Mouse (Mus musculus) midbrain, embryonic 14.5 days (tissue): ENCODE measurements around the gene Crk. TPM values are rescaled to one million over a fixed set of nuclear protein-coding genes. Genes with fewer than 3 reads are reported as not detected.

Source experiments
- ATAC-seq: fragments of 200-750 bp; cut with Nextera tagmentation; 2 replicates; pipeline ENCODE4 v1.8.0; 2017; ENCODE audit warnings: moderate number of reproducible peaks, moderate library complexity; ENCODE audit not compliant: low FRiP score, low TSS enrichment
- DNase-seq: peaks from one replicate; pipeline ENCODE4 v3.0.0-alpha.2; 2015
- H3K27ac ChIP-seq: fragments of 300-500 bp; sonication (generic); replicated peaks from 2 replicates; pipeline ENCODE4 v1.5.1; 2014; ENCODE audit warnings: mild to moderate bottlenecking, low read depth, low read length, moderate library complexity
- H3K27me3 ChIP-seq: fragments of 300-500 bp; sonication (generic); 2 replicates; pipeline ENCODE4 v1.6.1; 2014; ENCODE audit warnings: low read length, control low read depth, mixed read lengths; ENCODE audit not compliant: control insufficient read depth, insufficient read depth
- H3K36me3 ChIP-seq: fragments of 300-500 bp; sonication (generic); 2 replicates; pipeline ENCODE4 v1.6.1; 2014; ENCODE audit warnings: low read length, control low read depth; ENCODE audit not compliant: control insufficient read depth, insufficient read depth
- H3K4me1 ChIP-seq: fragments of 300-500 bp; sonication (generic); 2 replicates; pipeline ENCODE4 v1.6.1; 2014; ENCODE audit warnings: mild to moderate bottlenecking, antibody characterized with exemption, low read length, control low read depth; ENCODE audit not compliant: control insufficient read depth, insufficient read depth
- H3K4me2 ChIP-seq: fragments of 300-500 bp; sonication (generic); 2 replicates; pipeline ENCODE4 v1.6.1; 2014; ENCODE audit warnings: mild to moderate bottlenecking, low read length, moderate library complexity
- H3K4me3 ChIP-seq: fragments of 300-500 bp; sonication (generic); replicated peaks from 2 replicates; pipeline ENCODE4 v1.5.1; 2014; ENCODE audit warnings: low read depth, low read length
- H3K9ac ChIP-seq: fragments of 300-500 bp; sonication (generic); replicated peaks from 2 replicates; pipeline ENCODE4 v1.6.1; 2014; ENCODE audit warnings: mild to moderate bottlenecking, low read length, moderate library complexity
- H3K9me3 ChIP-seq: fragments of 300-500 bp; sonication (generic); 2 replicates; pipeline ENCODE4 v1.6.1; 2016; ENCODE audit warnings: low read length, control low read depth, mixed read lengths; ENCODE audit not compliant: control insufficient read depth
- WGBS: fragments of 180-500 bp; shearing (Covaris S2); extraction: QIAGEN DNeasy Blood & Tissue Kit; methylation state at CpG from one replicate; pipeline ENCODE4 v1.1.7; 2014; 5-methylcytosine and 5-hydroxymethylcytosine counted together
- polyA plus RNA-seq: library from polyadenylated mRNA; unstranded; fragments of >200 nt; fragmentation: Nextera tagmentation; extraction: Ambion mirVana; gene quantifications from 2 replicates; pipeline ENCODE4 v1.2.1, GENCODE M21; 2014

Gene Crk
- polyA plus RNA-seq, 1 experiment from 2014 or later, result 114 TPM

- Histone ChIP-seq H3K9ac (peak overlapping the region; percentile 42), H3K27ac (no peak overlapping the region), H3K4me2 (peak overlapping the region; percentile 73), H3K4me1 (peaks cover 36% of the 10 kb centered on the region), H3K9me3 (no peaks in the 10 kb centered on the region), H3K36me3 (no peaks in the 10 kb centered on the region), H3K4me3 (peak overlapping the region; percentile 40), H3K27me3 (peaks cover 37% of the 10 kb centered on the region)
- DNase-seq (peak; percentile 81), ATAC-seq (peak; percentile 49)
- WGBS, result under 1% methylated on average over 44 of the region's 45 CpGs
These were observed 25.1 kb upstream of the Crk start for GRCm38 (mm10) chr11:75653781-75654470.

- no peak overlapping the region for H3K27ac ChIP-seq
- peak; percentile 29 for DNase-seq
- peak overlapping the region; percentile 40 for H3K4me3 ChIP-seq
- no peak overlapping the region for H3K9ac ChIP-seq
- H3K4me1 ChIP-seq, result peaks cover 36% of the 10 kb centered on the region
- H3K36me3 ChIP-seq, result no peaks in the 10 kb centered on the region
- H3K4me2 ChIP-seq, result peak overlapping the region; percentile 99
- peaks cover 37% of the 10 kb centered on the region for H3K27me3 ChIP-seq
- 41% methylated on average over 25 of the region's 25 CpGs for WGBS
- no peaks in the 10 kb centered on the region for H3K9me3 ChIP-seq
- ATAC-seq, result no peak
These were observed 24.3 kb upstream of the Crk start for GRCm38 (mm10) chr11:75654471-75655390.

- Histone ChIP-seq H3K36me3 (no peaks in the 10 kb centered on the region), H3K4me2 (peak overlapping the region; percentile 99), H3K9ac (peak overlapping the region; percentile 62), H3K27ac (no peak overlapping the region; the same call in 1 of the 2 replicates), H3K4me1 (peaks cover 36% of the 10 kb centered on the region), H3K27me3 (peaks cover 37% of the 10 kb centered on the region), H3K4me3 (peak overlapping the region; percentile 52), H3K9me3 (no peaks in the 10 kb centered on the region)
- ATAC-seq, result no peak
- 2% methylated on average over 78 of the region's 78 CpGs for WGBS
- DNase-seq, result peak; percentile 73
These were observed 23.2 kb upstream of the Crk start for GRCm38 (mm10) chr11:75655621-75656545.

- DNase-seq (no peak), ATAC-seq (no peak)
- Histone ChIP-seq H3K9ac (no peak overlapping the region), H3K4me2 (peak overlapping the region; percentile 99), H3K27ac (no peak overlapping the region), H3K27me3 (peaks cover 37% of the 10 kb centered on the region), H3K4me1 (peaks cover 33% of the 10 kb centered on the region), H3K9me3 (no peaks in the 10 kb centered on the region), H3K4me3 (peak overlapping the region; percentile 52), H3K36me3 (no peaks in the 10 kb centered on the region)
- WGBS, result 63% methylated on average over 19 of the region's 20 CpGs
These were observed 22.2 kb upstream of the Crk start for GRCm38 (mm10) chr11:75656621-75657590.

- Histone ChIP-seq H3K4me2 (no peak overlapping the region), H3K9me3 (no peaks in the 10 kb centered on the region), H3K27ac (no peak overlapping the region), H3K9ac (no peak overlapping the region), H3K36me3 (no peaks in the 10 kb centered on the region), H3K27me3 (peaks cover 35% of the 10 kb centered on the region), H3K4me1 (peaks cover 25% of the 10 kb centered on the region), H3K4me3 (no peak overlapping the region)
- ATAC-seq (no peak), DNase-seq (no peak)
These were observed 21.2 kb upstream of the Crk start for GRCm38 (mm10) chr11:75657841-75658240.

GRCm38 (mm10) chr11:75658311-75658710, 20.7 kb upstream of the Crk start:
- no peak overlapping the region for H3K4me3 ChIP-seq
- peaks cover 25% of the 10 kb centered on the region for H3K4me1 ChIP-seq
- DNase-seq, result no peak
- 94% methylated on average over 13 of the region's 13 CpGs for WGBS
- no peaks in the 10 kb centered on the region for H3K9me3 ChIP-seq
- no peak overlapping the region for H3K9ac ChIP-seq
- peaks cover 31% of the 10 kb centered on the region for H3K27me3 ChIP-seq
- H3K4me2 ChIP-seq, result no peak overlapping the region
- H3K36me3 ChIP-seq, result no peaks in the 10 kb centered on the region
- no peak overlapping the region for H3K27ac ChIP-seq
- no peak for ATAC-seq

- H3K9ac ChIP-seq, result no peak overlapping the region
- H3K36me3 ChIP-seq, result no peaks in the 10 kb centered on the region
- no peak overlapping the region for H3K27ac ChIP-seq
- no peaks in the 10 kb centered on the region for H3K9me3 ChIP-seq
- H3K4me3 ChIP-seq, result no peak overlapping the region
- ATAC-seq (no peak), DNase-seq (no peak)
- H3K4me1 ChIP-seq, result peaks cover 17% of the 10 kb centered on the region
- peaks cover 22% of the 10 kb centered on the region for H3K27me3 ChIP-seq
- 85% methylated on average over 14 of the region's 14 CpGs for WGBS
- H3K4me2 ChIP-seq, result no peak overlapping the region
These were observed 19.9 kb upstream of the Crk start for GRCm38 (mm10) chr11:75658996-75659750.
